Mouse (Mus musculus) liver, adult 2 months (tissue): ENCODE data around the gene Abca3.

ENCODE experiments used
- CTCF ChIP-seq: fragments of 200-500 bp; IDR thresholded peaks from 2 replicates; pipeline ENCODE4 v1.5.1; 2011; ENCODE audit warnings: low read depth, low read length, control low read depth
- POLR2A ChIP-seq: fragments of 200-500 bp; IDR thresholded peaks from 2 replicates; pipeline ENCODE4 v1.6.1; 2011; ENCODE audit warnings: low read length, control low read depth; ENCODE audit not compliant: insufficient read depth; ENCODE audit errors: extremely low read depth

- no peak for TF ChIP-seq POLR2A
- TF ChIP-seq CTCF = no peak
Observed at GRCm38 (mm10) chr17:24327656-24328055, 24.1 kb upstream of the Abca3 start.
